Mouse (Mus musculus) right cerebral cortex, postnatal 36 days (tissue): ENCODE data around the gene Slc6a6.

Source experiments
- DNase-seq, 2 experiments: peaks; one replicate each; pipeline ENCODE4 v3.0.0; 2022; ENCODE audit warnings: low spot score in 2 of 2, mixed read lengths in 1 of 2

Slc6a6 gene

GRCm38 (mm10) chr6:91683602-91684473 is at the start of gene Slc6a6:
Slc6a6 (plus strand) TSS chr6:91684053.
- peak; percentile 91 to 95 for DNase-seq

GRCm38 (mm10) chr6:91634417-91634816 is 49.4 kb upstream of the Slc6a6 start:
- no peak for DNase-seq

DNA sequence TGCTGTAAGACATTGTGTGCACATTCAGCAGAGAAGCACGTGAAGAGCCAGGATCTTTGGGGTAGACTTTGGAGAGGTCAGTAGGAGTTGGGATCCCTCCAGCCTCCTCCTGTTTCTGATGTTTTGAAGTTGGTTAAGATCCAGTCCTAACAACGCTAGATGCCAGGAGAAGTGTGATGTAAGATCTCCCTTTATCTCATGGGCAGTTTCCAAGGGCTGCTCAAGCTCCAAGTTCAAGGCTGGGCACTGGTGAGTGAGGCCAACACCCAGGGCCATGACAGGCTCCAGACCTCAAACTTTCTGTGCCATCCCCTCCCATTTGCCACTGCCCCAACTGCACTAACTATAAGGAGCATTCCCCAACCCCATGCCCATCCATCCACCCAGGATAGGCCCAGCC is 49.0 kb upstream of the Slc6a6 start:
- DNase-seq = no peak

GRCm38 (mm10) chr6:91638204-91638995 is 45.5 kb upstream of the Slc6a6 start:
- DNase-seq = no peak

DNA sequence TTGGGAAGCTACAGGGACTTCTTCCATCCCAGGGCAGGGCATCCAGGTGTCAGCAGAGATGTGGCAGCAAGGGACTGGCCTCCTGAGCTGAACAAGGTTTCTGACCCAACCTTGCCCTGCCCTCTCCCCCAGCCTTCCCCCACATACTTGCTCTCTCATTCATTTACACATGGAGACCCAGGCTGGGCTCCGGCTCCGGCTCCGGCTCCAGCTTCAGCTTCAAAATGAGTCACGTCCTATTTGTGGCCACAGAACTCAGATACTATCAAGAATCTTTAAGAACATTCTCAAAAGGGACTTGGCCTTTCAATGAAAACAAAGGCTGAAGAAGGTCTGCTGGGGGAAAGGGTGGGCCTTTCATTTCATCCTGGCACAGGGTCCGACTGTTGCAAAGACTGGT is 40.8 kb upstream of the Slc6a6 start:
- DNase-seq = no peak

GRCm38 (mm10) chr6:91643416-91643921 is 40.4 kb upstream of the Slc6a6 start:
- no peak for DNase-seq

GRCm38 (mm10) chr6:91646019-91646418 is 37.8 kb upstream of the Slc6a6 start:
- DNase-seq = no peak

DNA sequence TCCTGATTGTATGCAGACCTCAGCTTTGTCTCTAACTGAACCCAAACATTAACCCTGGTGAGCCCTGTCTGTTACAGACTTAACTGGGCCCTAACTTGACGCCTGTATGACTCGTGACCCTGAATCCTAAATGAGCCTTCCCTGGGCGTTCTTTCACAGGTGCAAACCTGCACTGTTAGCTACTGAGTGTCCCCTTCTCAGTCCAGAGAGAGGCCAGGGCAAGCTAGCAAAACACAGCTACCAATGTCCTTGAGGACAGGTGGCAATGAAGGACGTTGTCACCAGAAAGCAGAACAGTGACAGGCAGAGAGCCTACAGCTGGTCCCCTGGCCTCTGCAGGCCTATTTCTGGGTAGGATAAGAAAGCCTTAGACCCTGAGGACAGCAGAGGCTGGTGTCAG is 37.0 kb upstream of the Slc6a6 start:
- no peak for DNase-seq

DNA sequence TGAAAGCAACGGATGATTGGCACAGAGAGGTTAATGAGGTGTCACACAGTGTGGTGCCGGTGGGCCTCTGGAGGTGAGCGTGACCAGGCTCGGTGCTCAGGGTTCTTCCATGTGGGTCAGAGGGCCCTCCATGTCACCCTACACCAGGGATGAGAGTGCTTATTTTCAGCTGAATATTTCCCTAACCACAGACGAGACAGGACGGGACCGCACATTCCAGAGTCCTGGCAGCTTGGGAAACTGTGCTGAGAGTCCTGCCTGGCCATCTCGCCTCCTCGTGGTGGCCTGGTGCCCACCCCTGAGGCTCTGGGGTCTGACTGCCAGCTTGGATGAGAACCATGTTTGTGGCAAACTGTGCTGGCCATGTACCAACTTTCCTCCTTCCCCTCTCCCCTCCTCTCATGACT is 36.5 kb upstream of the Slc6a6 start:
- DNase-seq = no peak

DNA sequence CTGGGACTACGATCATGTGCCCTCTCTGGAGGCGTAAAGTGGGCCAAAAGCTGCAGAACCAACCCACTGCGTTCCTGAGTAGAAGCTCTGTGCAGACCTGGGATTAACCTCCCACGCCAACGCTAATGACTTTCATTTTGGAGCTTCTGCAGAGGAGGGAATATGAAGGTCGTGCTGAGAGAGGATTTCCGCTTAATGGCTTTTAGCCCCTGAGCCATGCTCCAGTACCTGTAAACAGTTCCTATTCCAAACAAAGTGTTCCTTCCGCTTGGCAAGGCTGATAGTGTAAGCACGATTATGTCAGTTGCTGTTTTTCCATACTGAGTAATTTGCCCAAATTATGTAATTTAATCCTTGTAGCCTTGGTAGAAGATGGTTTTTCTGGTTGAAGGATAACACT is 33.6 kb upstream of the Slc6a6 start:
- no peak for DNase-seq

DNA sequence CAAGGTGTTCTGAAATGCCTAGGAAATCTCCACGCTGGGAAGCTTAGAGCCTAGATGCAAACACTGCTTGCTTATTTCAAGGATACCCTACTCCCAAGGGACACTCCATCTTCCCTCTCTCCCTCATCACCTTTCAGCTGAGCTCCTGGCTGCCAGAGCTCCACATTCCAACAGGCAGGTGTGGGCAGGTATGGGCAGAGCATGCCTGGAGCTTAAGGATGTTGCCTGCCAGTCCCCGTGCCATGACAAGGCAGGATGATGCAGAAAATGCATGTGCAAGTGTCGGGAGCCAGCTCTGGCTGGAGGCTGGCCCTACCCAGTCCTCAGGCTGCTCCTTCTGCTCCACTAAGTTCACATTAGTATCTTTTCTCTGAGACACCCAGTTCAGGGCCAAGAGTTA is 31.6 kb upstream of the Slc6a6 start:
- no peak for DNase-seq

DNA sequence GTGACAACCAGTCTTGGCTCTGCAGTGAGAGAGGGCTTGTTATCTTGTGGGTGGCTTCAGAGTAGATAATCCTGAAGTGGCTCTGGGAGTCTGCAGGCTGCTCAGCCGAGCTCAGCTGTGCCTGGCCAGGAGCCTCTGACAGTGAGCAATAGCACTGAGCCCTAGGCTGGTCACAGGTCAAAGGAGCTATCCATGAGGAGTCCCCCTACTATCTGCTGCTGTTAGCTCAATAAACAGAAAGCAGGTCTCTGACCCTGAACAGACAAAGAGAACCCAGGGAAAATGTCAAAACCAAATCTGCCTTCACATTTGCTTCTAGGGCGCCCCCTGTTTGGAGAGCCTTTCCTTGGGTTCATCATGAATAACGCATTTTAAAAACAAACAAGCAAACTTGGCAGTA is 28.6 kb upstream of the Slc6a6 start:
- DNase-seq = no peak

DNA sequence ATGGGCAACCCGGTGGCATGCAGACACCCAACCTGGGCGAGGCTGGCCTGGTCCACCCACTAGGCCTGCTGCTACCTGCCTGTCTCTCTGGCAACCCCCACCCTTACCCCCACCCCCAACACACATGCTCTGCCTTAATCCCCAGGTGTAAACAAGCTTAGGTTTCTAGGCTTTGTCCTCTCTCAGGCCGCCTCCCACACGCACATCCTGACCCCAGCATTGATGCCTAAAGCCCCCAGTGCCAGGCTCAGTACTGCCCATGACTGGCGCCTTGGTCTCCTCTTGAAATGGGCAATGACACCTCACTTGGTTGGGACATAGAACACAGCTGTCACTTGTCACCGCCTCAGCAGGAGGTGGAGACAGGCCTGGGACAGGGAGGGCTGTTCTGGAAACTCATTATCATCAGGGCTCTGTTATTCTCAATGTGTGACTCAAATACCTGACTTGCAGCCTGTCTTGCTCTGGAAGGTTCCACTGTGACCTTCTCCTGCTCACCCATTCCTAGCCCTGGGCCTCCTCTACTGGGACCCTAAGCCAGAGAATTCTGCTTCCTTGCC is 27.9 kb upstream of the Slc6a6 start:
- DNase-seq = no peak

GRCm38 (mm10) chr6:91658288-91658687 is 25.6 kb upstream of the Slc6a6 start:
- no peak for DNase-seq

DNA sequence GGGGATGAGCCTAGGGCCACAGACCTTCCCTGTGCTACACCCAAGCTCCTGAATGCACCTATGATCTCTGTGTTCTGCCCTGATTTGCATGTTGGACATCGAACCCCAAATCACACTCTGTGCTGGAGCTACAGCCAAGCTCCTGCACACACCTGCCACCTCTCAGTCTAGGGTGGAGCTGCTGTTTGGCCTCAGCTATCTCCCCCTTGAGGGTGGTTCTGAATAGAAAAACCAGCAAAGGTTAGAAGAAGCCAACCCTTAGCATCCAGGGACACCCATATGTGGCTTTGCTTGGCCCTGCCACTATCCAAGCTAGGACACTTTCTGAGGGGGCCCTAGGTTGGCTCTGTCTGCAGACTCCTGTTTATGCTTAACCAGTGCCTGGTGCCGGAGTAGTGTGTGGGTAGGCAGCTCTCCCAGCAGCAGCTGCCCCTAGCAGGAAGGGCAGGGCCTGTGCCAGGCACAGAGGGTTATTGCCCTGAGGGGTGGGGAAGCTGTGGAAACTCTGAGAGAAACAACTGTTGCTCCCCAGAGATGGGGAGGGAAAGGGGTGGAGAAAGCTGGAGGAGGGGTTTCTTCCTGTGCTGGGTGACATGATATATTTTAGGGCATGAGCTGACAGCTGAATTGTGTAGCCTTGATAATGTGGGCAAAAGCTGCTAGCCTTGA is 23.9 kb upstream of the Slc6a6 start:
- no peak for DNase-seq

GRCm38 (mm10) chr6:91662301-91662700 is 21.6 kb upstream of the Slc6a6 start:
- DNase-seq = no peak

DNA sequence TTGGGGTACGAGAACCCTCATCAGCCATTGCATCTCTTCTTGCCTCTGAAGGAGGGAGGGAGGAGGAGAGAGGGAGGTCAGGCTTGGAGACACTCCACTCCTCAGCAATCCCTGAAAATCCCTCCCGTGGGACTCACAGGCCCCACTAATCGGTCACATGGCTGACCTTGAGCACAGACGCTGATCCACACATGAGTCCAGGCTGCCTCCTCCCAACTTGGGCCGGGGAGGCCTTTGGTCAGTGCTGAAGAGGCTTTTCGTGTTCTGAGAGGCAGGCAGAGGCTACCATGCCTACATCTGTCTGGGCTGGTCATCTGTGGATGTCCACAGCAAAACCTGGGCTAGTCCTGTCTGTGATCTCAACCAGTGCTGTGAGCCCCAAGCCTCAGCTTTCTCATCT is 20.2 kb upstream of the Slc6a6 start:
- no peak for DNase-seq

DNA sequence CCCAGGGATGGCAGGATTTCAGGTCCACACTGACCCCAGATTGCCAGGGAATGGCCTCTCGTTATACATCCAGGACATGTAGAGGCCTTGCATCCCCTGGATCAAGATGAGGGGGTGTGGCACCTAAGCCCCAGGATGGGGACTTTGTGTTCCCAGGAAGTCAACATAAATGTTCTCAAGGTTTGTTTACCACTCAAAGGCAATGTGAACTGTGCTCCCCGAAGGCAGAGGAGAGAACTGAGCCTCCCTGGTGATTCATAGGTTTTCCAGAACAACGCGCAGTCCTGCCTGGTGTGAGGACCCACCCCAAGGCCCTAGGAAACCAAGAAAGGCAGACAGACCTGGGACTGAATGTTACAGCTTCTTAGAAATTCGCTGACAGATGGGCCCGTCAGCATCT is 18.6 kb upstream of the Slc6a6 start:
- no peak for DNase-seq

GRCm38 (mm10) chr6:91665990-91666700 is 17.7 kb upstream of the Slc6a6 start:
- DNase-seq = no peak

DNA sequence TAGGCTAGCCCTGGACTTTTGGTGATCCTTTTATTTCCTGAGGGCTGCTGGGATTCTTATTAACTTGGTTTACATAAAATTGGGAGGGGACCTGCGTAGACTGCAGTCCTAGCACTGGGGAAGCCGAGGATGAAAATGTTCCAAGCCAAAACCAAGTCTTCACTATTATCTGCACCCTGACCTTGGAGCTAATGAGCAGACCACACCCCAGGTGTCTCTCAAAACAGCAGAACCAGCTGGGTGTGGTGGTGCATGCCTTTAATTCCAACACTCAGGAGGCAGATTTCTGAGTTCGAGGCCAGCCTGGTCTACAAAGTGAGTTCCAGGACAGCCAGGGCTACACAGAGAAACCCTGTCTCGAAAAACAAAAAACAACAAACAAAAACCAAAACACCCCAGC is 16.7 kb upstream of the Slc6a6 start:
- DNase-seq = no peak

DNA sequence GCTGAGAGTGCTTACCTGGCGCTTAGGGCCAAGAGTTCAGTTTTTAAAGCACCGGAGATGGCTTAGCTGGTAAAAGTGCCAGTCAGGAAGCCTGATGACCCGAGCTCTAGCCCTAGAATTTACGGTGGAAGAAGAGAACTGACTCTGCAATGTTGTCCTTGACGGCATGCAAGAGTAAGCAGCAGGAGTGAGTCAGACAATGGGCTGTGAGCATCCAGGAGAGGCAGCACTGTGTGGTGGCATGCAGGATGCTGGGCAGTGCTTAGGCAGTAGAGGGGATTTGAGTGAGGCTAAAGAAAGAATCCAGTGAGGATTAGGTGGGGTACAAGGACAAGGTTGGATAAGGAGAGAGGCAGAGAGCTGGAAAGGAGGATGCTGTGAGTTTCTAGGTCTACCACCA is 15.6 kb upstream of the Slc6a6 start:
- DNase-seq = no peak
